Mouse (Mus musculus) myocyte (in vitro differentiated cells): Measurements from ENCODE around the gene Abca5. TPM values are rescaled to one million over a fixed set of nuclear protein-coding genes. Genes with fewer than 3 reads are reported as not detected.

ENCODE experiments used
- H3K27me3 ChIP-seq: one replicate; pipeline ENCODE4 v1.6.1; 2011; ENCODE audit not compliant: control insufficient read depth, insufficient read depth, insufficient read length
- H3K36me3 ChIP-seq: one replicate; pipeline ENCODE4 v1.6.1; 2011; ENCODE audit not compliant: control insufficient read depth, insufficient read depth
- H3K4me2 ChIP-seq: one replicate; pipeline ENCODE4 v1.6.1; 2011; ENCODE audit warnings: low read depth, control low read depth
- H3K4me3 ChIP-seq: one replicate; pipeline ENCODE4 v1.5.1; 2011; ENCODE audit warnings: mild to moderate bottlenecking, control low read depth, moderate library complexity
- H3K79me2 ChIP-seq: one replicate; pipeline ENCODE4 v1.6.1; 2011; ENCODE audit not compliant: control insufficient read depth, insufficient read depth
- H3ac ChIP-seq: one replicate; pipeline ENCODE4 v1.6.1; 2011; ENCODE audit not compliant: control insufficient read depth, insufficient read length
- CEBPB ChIP-seq: IDR thresholded peaks from 2 replicates; pipeline ENCODE4 v1.6.1; 2011; ENCODE audit warnings: mild to moderate bottlenecking, moderate library complexity; ENCODE audit not compliant: poor library complexity, insufficient read depth, severe bottlenecking
- E2F4 ChIP-seq: IDR thresholded peaks from one replicate; pipeline ENCODE4 v1.6.1; 2011; ENCODE audit warnings: mild to moderate bottlenecking, control low read depth, moderate library complexity; ENCODE audit not compliant: insufficient read depth
- MAX ChIP-seq: IDR thresholded peaks from one replicate; pipeline ENCODE4 v1.6.1; 2011; ENCODE audit warnings: low read depth, mild to moderate bottlenecking, control low read depth
- MYOD1 ChIP-seq, 3 experiments: IDR thresholded peaks; one replicate each; pipeline ENCODE4 v1.6.1; 2011; ENCODE audit warnings: control low read depth in 2 of 3, low read depth in 2 of 3, mild to moderate bottlenecking in 2 of 3, moderate library complexity in 1 of 3; ENCODE audit not compliant: insufficient read length in 2 of 3, control insufficient read depth in 1 of 3
- MYOG ChIP-seq, 3 experiments: IDR thresholded peaks; one replicate each; pipeline ENCODE4 v1.6.1; 2011; ENCODE audit warnings: control low read depth in 2 of 3, low read depth in 2 of 3, mild to moderate bottlenecking in 2 of 3; ENCODE audit not compliant: insufficient read length in 2 of 3, control insufficient read depth in 1 of 3, insufficient read depth in 1 of 3
- POLR2A ChIP-seq: IDR thresholded peaks from one replicate; pipeline ENCODE4 v1.6.1; 2011; ENCODE audit warnings: low read depth, mild to moderate bottlenecking, control low read depth, moderate library complexity; ENCODE audit not compliant: insufficient read length
- POLR2AphosphoS2 ChIP-seq: IDR thresholded peaks from one replicate; pipeline ENCODE4 v1.6.1; 2011; ENCODE audit warnings: low read depth, control low read depth; ENCODE audit not compliant: insufficient read length
- REST ChIP-seq: IDR thresholded peaks from one replicate; pipeline ENCODE4 v1.6.1; 2011; ENCODE audit warnings: mild to moderate bottlenecking, control low read depth, moderate library complexity; ENCODE audit not compliant: insufficient read depth, insufficient read length
- SRF ChIP-seq: IDR thresholded peaks from one replicate; pipeline ENCODE4 v1.6.1; 2011; ENCODE audit warnings: low read depth; ENCODE audit not compliant: control insufficient read depth, insufficient read length
- TCF12 ChIP-seq: IDR thresholded peaks from one replicate; pipeline ENCODE4 v1.6.1; 2011; ENCODE audit warnings: mild to moderate bottlenecking, control low read depth; ENCODE audit not compliant: poor library complexity, insufficient read depth, severe bottlenecking
- TCF3 ChIP-seq: IDR thresholded peaks from one replicate; pipeline ENCODE4 v1.6.1; 2011; ENCODE audit warnings: low read depth, control low read depth; ENCODE audit not compliant: insufficient read length
- USF1 ChIP-seq: IDR thresholded peaks from one replicate; pipeline ENCODE4 v1.6.1; 2011; ENCODE audit warnings: low read depth, mild to moderate bottlenecking, control low read depth, moderate library complexity
- polyA plus RNA-seq: library from polyadenylated mRNA; unstranded; fragments of >200 nt; fragmentation: generic; extraction: Trizol; gene quantifications from one replicate; pipeline ENCODE4 v1.2.1, GENCODE M21; 2012; ENCODE audit warnings: missing spikeins

Gene Abca5
- polyA plus RNA-seq, 1 experiment = 2.9 TPM

DNA sequence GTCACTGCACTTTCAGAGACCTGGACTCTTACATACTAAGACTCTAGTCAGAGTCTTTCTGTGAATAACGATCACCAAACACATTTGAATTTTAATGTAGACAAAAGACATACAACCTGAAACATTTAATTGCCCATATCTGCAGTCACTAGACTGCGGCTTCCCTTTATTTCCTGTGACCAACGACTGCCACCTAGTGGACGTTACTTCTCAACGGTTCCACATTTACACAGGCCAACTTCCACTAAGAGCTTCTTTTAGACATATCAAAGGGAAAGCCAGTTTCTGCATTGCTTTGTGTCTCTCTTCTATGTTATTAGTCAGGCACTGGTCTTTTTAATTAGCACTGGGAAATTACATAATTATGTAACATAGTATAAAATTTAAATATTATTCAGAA, 65.8 kb downstream of the Abca5 start:
- Histone ChIP-seq H3K36me3 (no peaks in the 10 kb centered on the region), H3K79me2 (no peaks in the 10 kb centered on the region), H3K4me3 (no peak overlapping the region), H3K27me3 (no peaks in the 10 kb centered on the region), H3ac (no peak overlapping the region), H3K4me2 (no peak overlapping the region)
- TF ChIP-seq MYOG (IDR thresholded peaks at IDR 0.05; ENCODE audit: control insufficient read depth in 1 of 3, insufficient read depth in 1 of 3, insufficient read length in 2 of 3, low read depth in 2 of 3) (no peak), MYOD1 (IDR thresholded peaks at IDR 0.05; ENCODE audit: control insufficient read depth in 1 of 3, insufficient read length in 2 of 3, low read depth in 2 of 3) (no peak), SRF (no peak), E2F4 (no peak), MAX (no peak), TCF12 (no peak), POLR2AphosphoS2 (no peak), USF1 (no peak), CEBPB (no peak), POLR2A (no peak)

DNA sequence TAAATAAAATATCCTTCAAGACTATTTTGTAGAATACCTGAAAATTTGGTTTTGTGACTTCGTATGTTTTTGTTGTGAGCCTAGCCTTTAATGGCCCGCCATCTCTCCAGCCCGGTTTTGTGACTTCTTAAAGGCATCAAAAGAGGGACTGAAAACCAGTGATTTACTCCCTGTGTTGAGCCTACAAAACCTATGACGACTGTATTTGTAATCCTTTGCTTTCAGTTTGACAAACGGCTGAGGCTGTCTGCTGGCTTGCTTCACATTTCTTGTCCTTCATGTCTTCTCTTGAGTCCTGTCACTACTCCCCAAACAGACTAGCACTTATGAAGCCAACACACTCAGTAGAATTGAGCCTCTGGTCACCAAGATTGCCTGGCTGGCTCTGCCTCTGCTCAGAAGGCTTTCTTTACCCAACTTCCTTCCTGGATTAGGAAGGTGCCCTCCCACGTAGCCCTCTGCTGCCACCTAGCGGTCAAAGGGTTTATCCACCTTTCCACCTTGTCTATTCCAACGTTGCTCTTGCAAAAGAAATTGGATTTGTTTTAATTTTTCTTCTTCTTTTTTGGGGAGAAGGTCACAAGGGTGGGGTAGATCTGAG, 69.2 kb downstream of the Abca5 start:
- Histone ChIP-seq H3ac (no peak overlapping the region), H3K4me3 (no peak overlapping the region), H3K4me2 (peak overlapping the region; percentile 36), H3K27me3 (no peaks in the 10 kb centered on the region), H3K36me3 (no peaks in the 10 kb centered on the region), H3K79me2 (no peaks in the 10 kb centered on the region)
- TF ChIP-seq TCF12 (no peak), E2F4 (no peak), CEBPB (no peak)

DNA sequence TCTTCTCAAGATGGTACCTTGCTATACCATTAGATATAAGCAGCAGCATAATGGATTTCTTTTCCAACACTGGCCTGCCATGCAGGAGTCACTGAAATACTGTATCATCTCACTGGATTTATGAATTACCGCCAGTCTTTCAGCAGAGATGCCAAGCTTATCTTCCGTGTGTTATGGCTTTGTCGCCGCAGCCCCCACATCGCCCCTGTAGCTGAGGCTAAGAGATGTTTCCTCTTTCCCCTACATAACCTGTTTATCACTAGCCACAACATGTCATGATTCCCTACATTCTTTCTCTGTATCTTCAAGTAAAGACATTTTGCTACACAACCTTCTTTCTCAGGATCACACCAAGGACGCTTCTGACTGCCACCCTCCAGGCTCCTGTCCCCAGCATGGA, 70.3 kb downstream of the Abca5 start:
- Histone ChIP-seq H3K4me3 (no peak overlapping the region), H3K79me2 (no peaks in the 10 kb centered on the region), H3ac (no peak overlapping the region), H3K27me3 (no peaks in the 10 kb centered on the region), H3K4me2 (no peak overlapping the region), H3K36me3 (no peaks in the 10 kb centered on the region)
- TF ChIP-seq MYOG (IDR thresholded peaks at IDR 0.05; ENCODE audit: control insufficient read depth in 1 of 3, insufficient read depth in 1 of 3, insufficient read length in 2 of 3, low read depth in 2 of 3) = no peak
- TF ChIP-seq USF1 = no peak
- no peak for TF ChIP-seq MYOD1 (IDR thresholded peaks at IDR 0.05; ENCODE audit: control insufficient read depth in 1 of 3, insufficient read length in 2 of 3, low read depth in 2 of 3)
- TF ChIP-seq E2F4 = no peak
- no peak for TF ChIP-seq SRF
- no peak for TF ChIP-seq CEBPB
- TF ChIP-seq TCF3 = no peak
- TF ChIP-seq MAX = no peak
- TF ChIP-seq POLR2AphosphoS2 = no peak
- no peak for TF ChIP-seq TCF12

DNA sequence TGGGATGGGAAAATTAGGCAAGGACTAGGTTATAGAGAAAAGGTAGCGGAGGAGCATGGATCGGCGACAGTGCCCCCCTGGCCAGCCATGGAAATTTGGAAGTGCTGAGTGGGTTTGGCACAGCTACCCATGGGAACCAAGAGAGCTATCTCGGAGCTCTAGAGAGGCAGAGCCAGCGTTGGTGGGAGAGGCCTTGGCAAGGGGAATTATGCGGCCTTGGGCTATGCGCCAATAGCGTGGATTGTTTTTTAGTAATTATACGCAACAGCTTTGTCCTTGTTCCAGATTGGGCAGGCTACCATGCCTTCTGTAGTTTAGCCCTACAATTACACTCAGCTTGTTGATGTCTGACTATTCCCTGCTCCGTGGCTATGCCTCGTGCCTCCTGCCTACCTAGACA, 70.8 kb downstream of the Abca5 start:
- TF ChIP-seq E2F4 (no peak), TCF12 (no peak), CEBPB (no peak)
- Histone ChIP-seq H3K79me2 (no peaks in the 10 kb centered on the region), H3K36me3 (no peaks in the 10 kb centered on the region), H3ac (no peak overlapping the region), H3K4me2 (no peak overlapping the region), H3K4me3 (no peak overlapping the region), H3K27me3 (no peaks in the 10 kb centered on the region)

DNA sequence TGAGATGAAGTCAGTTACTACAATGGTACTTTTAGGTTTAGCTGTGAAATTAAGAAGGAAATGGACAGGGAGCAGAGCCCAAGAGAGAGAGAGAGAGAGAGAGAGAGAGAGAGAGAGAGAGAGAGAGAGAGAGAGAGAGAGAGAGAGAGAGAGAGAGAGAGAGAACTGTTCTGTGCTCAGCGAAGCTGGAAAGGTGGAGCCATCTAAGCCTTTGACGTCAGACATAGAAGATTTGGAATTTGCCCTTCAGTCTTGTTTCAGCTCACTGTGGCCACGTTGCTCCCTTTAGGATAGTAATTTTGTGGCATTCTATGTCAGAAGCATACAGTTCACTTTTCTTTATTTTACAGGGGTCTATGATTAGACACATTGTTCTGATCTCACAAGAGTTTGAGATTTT, 75.6 kb downstream of the Abca5 start:
- Histone ChIP-seq H3K4me3 (no peak overlapping the region), H3K79me2 (no peaks in the 10 kb centered on the region), H3K36me3 (no peaks in the 10 kb centered on the region), H3K27me3 (no peaks in the 10 kb centered on the region), H3K4me2 (no peak overlapping the region), H3ac (no peak overlapping the region)
- no peak for TF ChIP-seq TCF3
- TF ChIP-seq USF1 = no peak
- no peak for TF ChIP-seq SRF
- TF ChIP-seq MAX = no peak
- TF ChIP-seq CEBPB = no peak
- no peak for TF ChIP-seq E2F4
- TF ChIP-seq REST = no peak
- TF ChIP-seq POLR2A = no peak
- TF ChIP-seq MYOG (IDR thresholded peaks at IDR 0.05; ENCODE audit: control insufficient read depth in 1 of 3, insufficient read depth in 1 of 3, insufficient read length in 2 of 3, low read depth in 2 of 3) = no peak
- no peak for TF ChIP-seq POLR2AphosphoS2
- no peak for TF ChIP-seq TCF12
- no peak for TF ChIP-seq MYOD1 (IDR thresholded peaks at IDR 0.05; ENCODE audit: control insufficient read depth in 1 of 3, insufficient read length in 2 of 3, low read depth in 2 of 3)
